Mouse (Mus musculus): Measurements from ENCODE around the gene Gm21969.

- no peak for TF ChIP-seq CTCF (IDR thresholded peaks at IDR 0.05; ENCODE audit: control insufficient read depth, insufficient read depth, insufficient read length)
- no peak for TF ChIP-seq MAX (IDR thresholded peaks at IDR 0.05)
- TF ChIP-seq CEBPB (IDR thresholded peaks at IDR 0.05; ENCODE audit: low read depth), result no peak
- TF ChIP-seq USF1 (IDR thresholded peaks at IDR 0.05; ENCODE audit: low read depth), result no peak
- no peak for TF ChIP-seq MYOD1 (IDR thresholded peaks at IDR 0.05; ENCODE audit: control insufficient read depth, insufficient read length, low read depth)
Observed at GRCm38 (mm10) chr4:139688058-139688457, 85.1 kb downstream of the Gm21969 start.

Data from C2C12 (cell line).